8 mouse cellular contexts compared by ENCODE assay signal in the genomic region with DNA sequence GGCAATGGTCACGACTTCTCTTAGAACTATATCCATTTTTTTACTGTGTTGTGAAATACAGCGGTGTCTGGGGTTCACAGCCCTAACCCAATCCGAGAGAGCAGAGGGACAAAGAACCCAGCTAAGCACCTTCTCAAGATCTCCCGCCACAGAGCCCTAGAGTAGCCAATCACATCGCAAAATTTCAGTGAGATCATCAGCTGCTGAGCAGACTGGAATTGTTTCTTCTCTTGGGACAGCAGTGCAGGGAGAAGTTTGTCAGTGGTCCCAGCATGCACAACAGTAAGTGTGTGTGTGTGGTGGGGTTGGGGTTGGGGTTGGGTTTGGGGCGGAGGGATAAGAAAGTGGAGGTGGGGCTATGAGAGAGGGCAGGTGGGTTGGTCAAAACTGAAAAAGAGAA. TPM values are rescaled to one million over a fixed set of nuclear protein-coding genes. Genes with fewer than 3 reads are reported as not detected.
DNase-seq lines count a peak whose midpoint lies in the region; ATAC-seq lines count a peak whose summit lies in the region.

No protein-coding gene starts in this region.

- no peaks in the 10 kb centered on the region; the same call in 1 of the 2 replicates for H3K36me3 ChIP-seq in forebrain, embryonic 10.5 days (replicated peaks)
- H3K36me3 ChIP-seq in hindbrain, embryonic 12.5 days = peaks cover 8% of the 10 kb centered on the region; the same call in 1 of the 2 replicates
- H3K36me3 ChIP-seq in liver, embryonic 11.5 days (ENCODE audit: control insufficient read depth, insufficient read depth, low read length) = no peaks in the 10 kb centered on the region

- no peaks in the 10 kb centered on the region for H3K27me3 ChIP-seq in forebrain, embryonic 10.5 days (ENCODE audit: poor library complexity, severe bottlenecking)
- H3K27me3 ChIP-seq in hindbrain, embryonic 12.5 days = no peaks in the 10 kb centered on the region
- no peaks in the 10 kb centered on the region for H3K27me3 ChIP-seq in liver, embryonic 11.5 days (replicated peaks; ENCODE audit: control insufficient read depth, insufficient read depth, low read length)

- peaks cover 32% of the 10 kb centered on the region for H3K4me1 ChIP-seq in forebrain, embryonic 10.5 days
- H3K4me1 ChIP-seq in hindbrain, embryonic 12.5 days = peaks cover 17% of the 10 kb centered on the region
- peaks cover 8% of the 10 kb centered on the region; the same call in 1 of the 2 replicates for H3K4me1 ChIP-seq in liver, embryonic 11.5 days (replicated peaks; ENCODE audit: control insufficient read depth, insufficient read depth, low read length)

- H3K9me3 ChIP-seq in forebrain, embryonic 10.5 days = no peaks in the 10 kb centered on the region
- no peaks in the 10 kb centered on the region for H3K9me3 ChIP-seq in hindbrain, embryonic 12.5 days (replicated peaks)
- H3K9me3 ChIP-seq in liver, embryonic 11.5 days (ENCODE audit: control insufficient read depth, low read length) = no peaks in the 10 kb centered on the region

- peak overlapping the region; percentile 87 for H3K27ac ChIP-seq in forebrain, embryonic 10.5 days
- no peak overlapping the region for H3K27ac ChIP-seq in hindbrain, embryonic 12.5 days
- H3K27ac ChIP-seq in liver, embryonic 11.5 days (ENCODE audit: low read depth, low read length) = no peak overlapping the region

- WGBS in forebrain, embryonic 10.5 days = 4% methylated on average over 6 of the region's 6 CpGs
- WGBS in hindbrain, embryonic 12.5 days = 5% methylated on average over 6 of the region's 6 CpGs
- WGBS in liver, embryonic 11.5 days = 2% methylated on average over 6 of the region's 6 CpGs

- peak; percentile 90 for DNase-seq in ES-CJ7 (ENCODE audit: low read depth, low spot score)
- peak; percentile 6 for DNase-seq in T-cell, adult 2 months (ENCODE audit: low spot score)
- DNase-seq in forebrain, embryonic 10.5 days (ENCODE audit: extremely low spot score, low spot score) = peak; percentile 77
- peak; percentile 51 for DNase-seq in liver, embryonic 11.5 days (ENCODE audit: low spot score)
- peak; percentile 41 for DNase-seq in naive thymus-derived CD4-positive, alpha-beta T cell, adult 2 months (ENCODE audit: low read depth)
- no peak for DNase-seq in cerebellum, adult 8-10 months
- DNase-seq in cerebellum, adult 11 months = no peak

- peak overlapping the region; percentile 56 for H3K4me3 ChIP-seq in forebrain, embryonic 10.5 days
- peak overlapping the region; percentile 24 for H3K4me3 ChIP-seq in hindbrain, embryonic 12.5 days
- peak overlapping the region; percentile 41 for H3K4me3 ChIP-seq in liver, embryonic 11.5 days (ENCODE audit: low read depth, low read length)

- ATAC-seq in hindbrain, embryonic 12.5 days (ENCODE audit: low FRiP score) = peak; percentile 84
- ATAC-seq in liver, embryonic 11.5 days (replicated peaks; ENCODE audit: low FRiP score) = peak; percentile 86

- peak overlapping the region; percentile 55 for H3K4me2 ChIP-seq in hindbrain, embryonic 12.5 days (replicated peaks)
- H3K4me2 ChIP-seq in liver, embryonic 11.5 days = peak overlapping the region; percentile 77

- H3K9ac ChIP-seq in hindbrain, embryonic 12.5 days = peak overlapping the region; percentile 41; the same call in 1 of the 2 replicates
- H3K9ac ChIP-seq in liver, embryonic 11.5 days (ENCODE audit: low read depth, low read length) = peak overlapping the region; percentile 63

RNA-seq across cellular contexts. Expression of a gene that starts 0.7 kb away (rescaled TPM):
- 4.8 and 6.4 TPM in 2 replicates for polyA plus RNA-seq in forebrain, embryonic 10.5 days (2016; fragmentation: Nextera tagmentation; extraction: Ambion mirVana)
- polyA plus RNA-seq in hindbrain, embryonic 12.5 days (2016; fragmentation: Nextera tagmentation; extraction: Ambion mirVana) = 3.2 and 3.9 TPM in 2 replicates
- polyA plus RNA-seq in liver, embryonic 11.5 days (2014; fragmentation: Nextera tagmentation; extraction: Ambion mirVana) = 1.1 and 3.2 TPM in 2 replicates

RNA-seq across cellular contexts. Expression of a gene that starts 16.4 kb away (rescaled TPM):
- polyA plus RNA-seq in forebrain, embryonic 10.5 days (2016; fragmentation: Nextera tagmentation; extraction: Ambion mirVana) = 0.95 and 1.1 TPM in 2 replicates
- polyA plus RNA-seq in hindbrain, embryonic 12.5 days (2016; fragmentation: Nextera tagmentation; extraction: Ambion mirVana) = 7.8 and 9.3 TPM in 2 replicates
- 15.0 and 16.5 TPM in 2 replicates for polyA plus RNA-seq in liver, embryonic 11.5 days (2014; fragmentation: Nextera tagmentation; extraction: Ambion mirVana)

RNA-seq across cellular contexts. Expression of a gene that starts 17.5 kb away (rescaled TPM):
- 1.6 and 1.9 TPM in 2 replicates for polyA plus RNA-seq in forebrain, embryonic 10.5 days (2016; fragmentation: Nextera tagmentation; extraction: Ambion mirVana)
- polyA plus RNA-seq in hindbrain, embryonic 12.5 days (2016; fragmentation: Nextera tagmentation; extraction: Ambion mirVana) = 20.1 and 25.7 TPM in 2 replicates
- polyA plus RNA-seq in liver, embryonic 11.5 days (2014; fragmentation: Nextera tagmentation; extraction: Ambion mirVana) = 1.1 and 1.5 TPM in 2 replicates

Comparison
In these comparisons a context has a peak if more than half of its experiments do, and no peak if none do; other contexts are left out.
1. DNase-seq: peak in ES-CJ7 (single experiment), T-cell, adult 2 months (single experiment), forebrain, embryonic 10.5 days (single experiment), liver, embryonic 11.5 days (single experiment) and naive thymus-derived CD4-positive, alpha-beta T cell, adult 2 months (single experiment); none in cerebellum, adult 8-10 months (single experiment) and cerebellum, adult 11 months (single experiment).
2. Peak in every context shown above with its lines, with median percentiles within 50 percentile points of each other: H3K4me3 ChIP-seq.